ENCODE assay signal across 19 mouse cellular contexts in genomic region chr2:164800252-164801004, GRCm38 (mm10). TPM values are rescaled to one million over a fixed set of nuclear protein-coding genes. Genes with fewer than 3 reads are reported as not detected.
"Had no signal": no experiment of that assay in that cellular context is flagged by ENCODE, and none has a peak within 500 bp of the region (broad histone marks: within the 10 kb centered on the region; RNA-seq: fewer than 3 reads in every experiment).

No protein-coding gene starts in this region.

- ATAC-seq: midbrain, embryonic 16.5 days had no signal

- DNase-seq: lung, embryonic 14.5 days; lung, postnatal 10 days; lung, postnatal 4 days; midbrain, embryonic 14.5 days; retina, postnatal 1 day; right cerebral cortex, adult 18-20 months; right cerebral cortex, postnatal 25 days; right cerebral cortex, postnatal 4 days; spleen, adult 18-20 months; thymus, adult 18-20 months; thymus, postnatal 14 days; thymus, postnatal 36 days had no signal

- H3K27me3 ChIP-seq: midbrain, embryonic 12.5 days; neural tube, embryonic 13.5 days; neural tube, embryonic 15.5 days had no signal

- H3K4me3 ChIP-seq: midbrain, embryonic 10.5 days; midbrain, embryonic 12.5 days; myocyte; neural tube, embryonic 13.5 days; neural tube, embryonic 15.5 days had no signal

- H3K9me3 ChIP-seq: midbrain, embryonic 10.5 days; midbrain, embryonic 12.5 days; neural tube, embryonic 13.5 days; neural tube, embryonic 15.5 days had no signal

- H3K27ac ChIP-seq: midbrain, embryonic 10.5 days; midbrain, embryonic 12.5 days; neural tube, embryonic 13.5 days; neural tube, embryonic 15.5 days had no signal

- H3K4me2 ChIP-seq: lung, embryonic 14.5 days; midbrain, embryonic 12.5 days; neural tube, embryonic 13.5 days; neural tube, embryonic 15.5 days had no signal

- H3K9ac ChIP-seq: lung, embryonic 14.5 days; midbrain, embryonic 12.5 days; neural tube, embryonic 13.5 days; neural tube, embryonic 15.5 days had no signal

RNA-seq across cellular contexts. Expression of gene Tnnc2, which starts 20.7 kb away (rescaled TPM):
- polyA plus RNA-seq: lung, embryonic 14.5 days; midbrain, embryonic 10.5 days; midbrain, embryonic 14.5 days; small intestine, adult 2 months had no signal
